Mouse (Mus musculus) embryo, embryonic 9.5 days (tissue): ENCODE measurements around the gene Maml2.

Experiments
- DNase-seq: peaks from one replicate; pipeline ENCODE4 v3.0.0-alpha.2; 2017; ENCODE audit errors: extremely low spot score

The Maml2 gene

GRCm38 (mm10) chr9:13310236-13310635, 12.5 kb downstream of the Maml2 start:
- DNase-seq = no peak

GRCm38 (mm10) chr9:13311094-13311493, 13.3 kb downstream of the Maml2 start:
- DNase-seq = no peak

- DNase-seq = no peak
These were observed 16.2 kb downstream of the Maml2 start for GRCm38 (mm10) chr9:13313923-13314322.

GRCm38 (mm10) chr9:13314577-13315004, 16.8 kb downstream of the Maml2 start:
- no peak for DNase-seq

- no peak for DNase-seq
These were observed 17.6 kb downstream of the Maml2 start for GRCm38 (mm10) chr9:13315393-13315792.

GRCm38 (mm10) chr9:13319566-13319965, 21.8 kb downstream of the Maml2 start:
- DNase-seq = no peak

GRCm38 (mm10) chr9:13320800-13321364, 23.1 kb downstream of the Maml2 start:
- no peak for DNase-seq

- DNase-seq = no peak
These were observed 25.3 kb downstream of the Maml2 start for GRCm38 (mm10) chr9:13323074-13323473.

GRCm38 (mm10) chr9:13323612-13324011, 25.9 kb downstream of the Maml2 start:
- no peak for DNase-seq

GRCm38 (mm10) chr9:13414230-13414766, 116.5 kb downstream of the Maml2 start:
- DNase-seq = no peak

GRCm38 (mm10) chr9:13425031-13425940, 127.5 kb downstream of the Maml2 start:
- peak; percentile 49 for DNase-seq

- no peak for DNase-seq
These were observed 131.8 kb downstream of the Maml2 start for GRCm38 (mm10) chr9:13429477-13430125.

GRCm38 (mm10) chr9:13430302-13430701, 132.5 kb downstream of the Maml2 start:
- no peak for DNase-seq

- DNase-seq = no peak
These were observed 133.0 kb downstream of the Maml2 start for GRCm38 (mm10) chr9:13430744-13431143.

GRCm38 (mm10) chr9:13431646-13432045, 133.9 kb downstream of the Maml2 start:
- no peak for DNase-seq

GRCm38 (mm10) chr9:13433501-13434090, 135.8 kb downstream of the Maml2 start:
- DNase-seq = no peak

GRCm38 (mm10) chr9:13440911-13441310, 143.2 kb downstream of the Maml2 start:
- DNase-seq = no peak

GRCm38 (mm10) chr9:13442012-13442735, 144.4 kb downstream of the Maml2 start:
- DNase-seq = no peak

- DNase-seq = no peak
These were observed 145.9 kb downstream of the Maml2 start for GRCm38 (mm10) chr9:13443484-13444211.

- no peak for DNase-seq
These were observed 148.5 kb downstream of the Maml2 start for GRCm38 (mm10) chr9:13446236-13446635.
